Mouse (Mus musculus): ENCODE results near the gene Acot7.

GRCm38 (mm10) chr4:152300375-152300774 lies 122.4 kb downstream of the Acot7 start:
- no peak for TF ChIP-seq CTCF (IDR thresholded peaks at IDR 0.05; ENCODE audit: borderline replicate concordance, insufficient read depth, low read depth, low read length)
- TF ChIP-seq POLR2A (IDR thresholded peaks at IDR 0.05; ENCODE audit: borderline replicate concordance, insufficient read depth, low read length), result no peak
